ENCODE assay signal across 8 mouse cellular contexts in the genomic region with DNA sequence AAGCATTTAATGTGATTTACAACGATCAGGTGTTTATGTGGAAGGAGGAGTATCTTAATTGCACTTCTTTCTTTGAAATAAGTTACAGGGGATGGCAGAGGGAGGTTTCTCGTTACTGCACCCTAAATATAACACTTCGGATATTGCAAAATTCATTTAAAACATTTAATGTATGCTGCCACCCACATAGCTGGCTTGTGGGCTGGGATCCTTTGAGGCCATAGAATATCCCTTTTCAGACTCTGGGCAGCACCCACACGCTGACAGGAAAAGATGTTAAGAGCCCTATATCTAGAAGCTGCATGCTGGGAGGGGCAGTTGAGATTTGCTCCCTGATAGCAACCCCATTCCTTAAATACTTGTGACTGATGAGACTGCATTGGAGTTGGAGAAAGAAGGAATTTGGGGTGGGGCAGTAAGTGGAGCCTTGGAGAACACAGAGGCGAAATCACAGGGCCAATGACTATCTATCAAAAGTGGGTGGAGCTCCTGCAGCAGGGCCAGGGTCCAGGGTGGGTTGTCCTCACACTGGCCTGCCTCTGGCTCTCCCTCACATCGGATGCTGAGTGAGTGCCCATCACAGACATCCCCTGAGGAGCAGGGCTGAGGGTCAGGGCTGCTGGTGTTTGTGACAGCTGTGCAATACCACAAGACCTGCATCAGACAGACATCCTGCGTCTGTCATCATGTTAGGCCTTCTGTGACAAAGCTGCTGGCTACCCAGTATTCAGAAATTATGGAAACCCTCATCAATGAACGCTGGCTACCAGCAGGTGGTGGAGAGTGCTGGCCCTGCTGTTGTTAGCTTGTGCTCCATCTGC.
A peak's percentile ranks its signal among the peaks of the same experiment; 100 is the strongest.
DNase-seq lines count a peak whose midpoint lies in the region; ATAC-seq and TF ChIP-seq lines count a peak whose summit lies in the region.
"Had no signal": no experiment of that assay in that cellular context is flagged by ENCODE, and none has a peak within 500 bp of the region (broad histone marks: within the 10 kb centered on the region; RNA-seq: fewer than 3 reads in every experiment).

No protein-coding gene starts in this region.

- no peak overlapping the region for H3K4me2 ChIP-seq in kidney, postnatal 0 days (ENCODE audit: low read length)

- DNase-seq in kidney, postnatal 0 days (ENCODE audit: low spot score), result peak; percentile 68
- DNase-seq in kidney, adult 9 months, result no peak
- DNase-seq in ES-CJ7 (ENCODE audit: low read depth, low spot score), result peak; percentile 77
- DNase-seq in brain, embryonic 18.5 days (ENCODE audit: low read depth, low spot score), result peak; percentile 20
- peak; percentile 51 for DNase-seq in layer of hippocampus, adult 9-10 months (ENCODE audit: low spot score)
- no peak for DNase-seq in cerebellum, adult 9-11 months
- no peak for DNase-seq in gastrocnemius, postnatal 25 days
- DNase-seq: cerebellum, postnatal 14 days had no signal

- H3K9me3 ChIP-seq in kidney, postnatal 0 days (replicated peaks; ENCODE audit: low read length), result no peaks in the 10 kb centered on the region

- H3K36me3 ChIP-seq in kidney, postnatal 0 days (ENCODE audit: insufficient read depth, low read length), result no peaks in the 10 kb centered on the region

- 0 out of 2 replicates have a peak, but pooled peaks have one; percentile 46 for ATAC-seq in kidney, postnatal 0 days (replicated peaks; ENCODE audit: low FRiP score, low read depth)

- H3K9ac ChIP-seq in kidney, postnatal 0 days (ENCODE audit: low read depth, low read length), result no peak overlapping the region

- H3K27ac ChIP-seq in kidney, postnatal 0 days, result no peak overlapping the region

- 26% methylated on average over 8 of the region's 8 CpGs for WGBS in kidney, postnatal 0 days

- H3K4me1 ChIP-seq in kidney, postnatal 0 days (replicated peaks; ENCODE audit: insufficient read depth, low read length), result peaks cover 8% of the 10 kb centered on the region; the same call in 1 of the 2 replicates

- H3K4me3 ChIP-seq in kidney, postnatal 0 days (replicated peaks; ENCODE audit: low read depth, low read length), result no peak overlapping the region

- H3K27me3 ChIP-seq in kidney, postnatal 0 days (ENCODE audit: insufficient read depth, low read length), result no peaks in the 10 kb centered on the region

- TF ChIP-seq CTCF in kidney, postnatal 0 days (IDR thresholded peaks at IDR 0.05; ENCODE audit: low read depth), result peak; percentile 14; the same call in 1 of the 2 replicates

Comparison
In these comparisons a context has a peak if more than half of its experiments do, and no peak if none do; other contexts are left out.
1. DNase-seq: peak in kidney, postnatal 0 days (single experiment), ES-CJ7 (single experiment), brain, embryonic 18.5 days (single experiment) and layer of hippocampus, adult 9-10 months (single experiment); none in kidney, adult 9 months (single experiment), cerebellum, adult 9-11 months (single experiment) and gastrocnemius, postnatal 25 days (single experiment).